Mouse (Mus musculus) liver, adult 2 months (tissue): Measurements from ENCODE around the gene Ccdc115. TPM values are rescaled to one million over a fixed set of nuclear protein-coding genes. Genes with fewer than 3 reads are reported as not detected.
"Not testable (repeated sequence)": the region's sequence is repeated elsewhere in the genome, so short reads cannot be mapped to it uniquely, and the experiment has no call there.

Experiments
- DNase-seq: peaks from one replicate; pipeline ENCODE4 v3.0.0-alpha.2; 2011; ENCODE audit warnings: low read depth, low spot score; ENCODE audit errors: extremely low read depth
- H3K27ac ChIP-seq: fragments of 200-500 bp; replicated peaks from 2 replicates; pipeline ENCODE4 v1.5.1; 2012; ENCODE audit warnings: low read depth, mild to moderate bottlenecking, control low read depth, inconsistent platforms, low read length; ENCODE audit not compliant: insufficient read depth
- H3K27me3 ChIP-seq: fragments of 200-500 bp; 2 replicates; pipeline ENCODE4 v1.6.1; 2012; ENCODE audit warnings: mild to moderate bottlenecking, moderate library complexity, low read length, inconsistent platforms; ENCODE audit not compliant: control insufficient read depth, insufficient read depth
- H3K36me3 ChIP-seq: fragments of 200-500 bp; 2 replicates; pipeline ENCODE4 v1.6.1; 2012; ENCODE audit warnings: low read length, inconsistent platforms; ENCODE audit not compliant: control insufficient read depth, insufficient read depth
- H3K4me1 ChIP-seq: fragments of 200-500 bp; 2 replicates; pipeline ENCODE4 v1.6.1; 2011; ENCODE audit warnings: low read length; ENCODE audit not compliant: control insufficient read depth, insufficient read depth
- H3K4me3 ChIP-seq: fragments of 200-500 bp; 2 replicates; pipeline ENCODE4 v1.5.1; 2011; ENCODE audit warnings: low read depth, mild to moderate bottlenecking, control low read depth, low read length, moderate library complexity; ENCODE audit not compliant: insufficient read depth
- H3K79me2 ChIP-seq: fragments of 200-500 bp; 2 replicates; pipeline ENCODE4 v1.6.1; 2012; ENCODE audit warnings: inconsistent platforms, mild to moderate bottlenecking, low read length, moderate library complexity; ENCODE audit not compliant: control insufficient read depth, insufficient read depth
- H3K9ac ChIP-seq: fragments of 200-500 bp; 2 replicates; pipeline ENCODE4 v1.6.1; 2012; ENCODE audit warnings: low read depth, mild to moderate bottlenecking, control low read depth, inconsistent platforms, low read length
- CTCF ChIP-seq: fragments of 200-500 bp; IDR thresholded peaks from 2 replicates; pipeline ENCODE4 v1.5.1; 2011; ENCODE audit warnings: low read depth, low read length, control low read depth
- POLR2A ChIP-seq: fragments of 200-500 bp; IDR thresholded peaks from 2 replicates; pipeline ENCODE4 v1.6.1; 2011; ENCODE audit warnings: low read length, control low read depth; ENCODE audit not compliant: insufficient read depth; ENCODE audit errors: extremely low read depth
- WGBS: fragments of 180-500 bp; shearing (Covaris S2); methylation state at CpG from one replicate; pipeline ENCODE4 v1.1.7; 2018; 5-methylcytosine and 5-hydroxymethylcytosine counted together
- polyA plus RNA-seq: library from polyadenylated mRNA; depleted of rRNA; stranded (reverse); fragments of >200 nt; gene quantifications from 2 replicates; pipeline ENCODE4 v1.2.3, GENCODE M21; 2012
- total RNA-seq: library from RNA; depleted of rRNA; stranded (reverse); fragments of >200 nt; gene quantifications from 2 replicates; pipeline ENCODE4 v1.2.3, GENCODE M21; 2014

The Ccdc115 gene
- total and polyA plus RNA-seq, 2 experiments: 12.9 to 13.5 TPM

- no peak overlapping the region for H3K9ac ChIP-seq
- TF ChIP-seq POLR2A: no peak
- TF ChIP-seq CTCF: no peak
- 50% methylated on average over 8 of the region's 8 CpGs for WGBS
- H3K79me2 ChIP-seq: no peaks in the 10 kb centered on the region
- no peak overlapping the region for H3K27ac ChIP-seq
- peaks cover 2% of the 10 kb centered on the region; the same call in 1 of the 2 replicates for H3K27me3 ChIP-seq
- H3K4me1 ChIP-seq: no peaks in the 10 kb centered on the region
- DNase-seq: no peak
- no peaks in the 10 kb centered on the region for H3K36me3 ChIP-seq
- H3K4me3 ChIP-seq: no peak overlapping the region
These were observed 19.0 kb upstream of the Ccdc115 start for GRCm38 (mm10) chr1:34458431-34458830.

GRCm38 (mm10) chr1:34443124-34443523 lies 3.7 kb upstream of the Ccdc115 start:
- Histone ChIP-seq H3K36me3 (peaks cover 12% of the 10 kb centered on the region; the same call in 1 of the 2 replicates), H3K27me3 (no peaks in the 10 kb centered on the region)

GRCm38 (mm10) chr1:34439961-34440630 lies 624 bp upstream of the Ccdc115 start:
- WGBS: 7% methylated on average over 31 of the region's 31 CpGs
- H3K4me1 ChIP-seq: no peaks in the 10 kb centered on the region
- H3K4me3 ChIP-seq: peak overlapping the region; percentile 73
- peaks cover 10% of the 10 kb centered on the region; the same call in 1 of the 2 replicates for H3K36me3 ChIP-seq
- DNase-seq: no peak
- H3K79me2 ChIP-seq: no peaks in the 10 kb centered on the region
- no peaks in the 10 kb centered on the region for H3K27me3 ChIP-seq
- peak overlapping the region; percentile 14; the same call in 1 of the 2 replicates for H3K27ac ChIP-seq
- H3K9ac ChIP-seq: peak overlapping the region; percentile 62
- peak; percentile 45 for TF ChIP-seq CTCF
- no peak for TF ChIP-seq POLR2A

More at GRCm38 (mm10) chr1:34443124-34443523, 3.7 kb upstream of the Ccdc115 start:
- Histone ChIP-seq H3K4me1 (no peaks in the 10 kb centered on the region), H3K27ac (no peak overlapping the region), H3K9ac (no peak overlapping the region), H3K4me3 (no peak overlapping the region), H3K79me2 (no peaks in the 10 kb centered on the region)
- TF ChIP-seq CTCF (no peak), POLR2A (no peak)
- WGBS: 95% methylated on average over 6 of the region's 6 CpGs
- DNase-seq: no peak

GRCm38 (mm10) chr1:34438381-34439051 lies 956 bp downstream of the Ccdc115 start:
- H3K36me3 ChIP-seq: peaks cover 4% of the 10 kb centered on the region; the same call in 1 of the 2 replicates
- peak overlapping the region; percentile 71 for H3K4me3 ChIP-seq
- no peak for DNase-seq
- H3K9ac ChIP-seq: no peak overlapping the region
- 39% methylated on average over 17 of the region's 20 CpGs for WGBS
- H3K27me3 ChIP-seq: no peaks in the 10 kb centered on the region
- peaks cover 4% of the 10 kb centered on the region; the same call in 1 of the 2 replicates for H3K4me1 ChIP-seq
- no peaks in the 10 kb centered on the region for H3K79me2 ChIP-seq
- no peak overlapping the region for H3K27ac ChIP-seq
- no peak for TF ChIP-seq CTCF
- TF ChIP-seq POLR2A: no peak

- not testable (repeated sequence) for H3K79me2 ChIP-seq, H3K9ac ChIP-seq
- 94% methylated on average over 8 of the region's 8 CpGs for WGBS
These were observed 2.1 kb downstream of the Ccdc115 start for GRCm38 (mm10) chr1:34437366-34437765.

GRCm38 (mm10) chr1:34436374-34436773 lies 3.1 kb downstream of the Ccdc115 start:
- H3K4me3 ChIP-seq: no peak overlapping the region
- no peak overlapping the region for H3K9ac ChIP-seq
- DNase-seq: no peak
- no peak for TF ChIP-seq POLR2A
- no peak for TF ChIP-seq CTCF
- peaks cover 4% of the 10 kb centered on the region; the same call in 1 of the 2 replicates for H3K4me1 ChIP-seq
- H3K27ac ChIP-seq: no peak overlapping the region
- H3K79me2 ChIP-seq: no peaks in the 10 kb centered on the region
- 93% methylated on average over 3 of the region's 3 CpGs for WGBS
- H3K36me3 ChIP-seq: no peaks in the 10 kb centered on the region
- no peaks in the 10 kb centered on the region for H3K27me3 ChIP-seq

More at GRCm38 (mm10) chr1:34437366-34437765, 2.1 kb downstream of the Ccdc115 start:
- H3K4me1 ChIP-seq, H3K36me3 ChIP-seq, DNase-seq, H3K27me3 ChIP-seq, H3K4me3 ChIP-seq, H3K27ac ChIP-seq: not testable (repeated sequence)
